Mouse (Mus musculus) liver, adult 2 months (tissue): Measurements from ENCODE around the gene Atp10a. TPM values are rescaled to one million over a fixed set of nuclear protein-coding genes. Genes with fewer than 3 reads are reported as not detected.

Experiments used
- DNase-seq: peaks from one replicate; pipeline ENCODE4 v3.0.0-alpha.2; 2011; ENCODE audit warnings: low read depth, low spot score; ENCODE audit errors: extremely low read depth
- H3K27ac ChIP-seq: fragments of 200-500 bp; replicated peaks from 2 replicates; pipeline ENCODE4 v1.5.1; 2012; ENCODE audit warnings: low read depth, mild to moderate bottlenecking, control low read depth, inconsistent platforms, low read length; ENCODE audit not compliant: insufficient read depth
- H3K27me3 ChIP-seq: fragments of 200-500 bp; 2 replicates; pipeline ENCODE4 v1.6.1; 2012; ENCODE audit warnings: mild to moderate bottlenecking, moderate library complexity, low read length, inconsistent platforms; ENCODE audit not compliant: control insufficient read depth, insufficient read depth
- H3K36me3 ChIP-seq: fragments of 200-500 bp; 2 replicates; pipeline ENCODE4 v1.6.1; 2012; ENCODE audit warnings: low read length, inconsistent platforms; ENCODE audit not compliant: control insufficient read depth, insufficient read depth
- H3K4me1 ChIP-seq: fragments of 200-500 bp; 2 replicates; pipeline ENCODE4 v1.6.1; 2011; ENCODE audit warnings: low read length; ENCODE audit not compliant: control insufficient read depth, insufficient read depth
- H3K4me3 ChIP-seq: fragments of 200-500 bp; 2 replicates; pipeline ENCODE4 v1.5.1; 2011; ENCODE audit warnings: low read depth, mild to moderate bottlenecking, control low read depth, low read length, moderate library complexity; ENCODE audit not compliant: insufficient read depth
- H3K79me2 ChIP-seq: fragments of 200-500 bp; 2 replicates; pipeline ENCODE4 v1.6.1; 2012; ENCODE audit warnings: inconsistent platforms, mild to moderate bottlenecking, low read length, moderate library complexity; ENCODE audit not compliant: control insufficient read depth, insufficient read depth
- H3K9ac ChIP-seq: fragments of 200-500 bp; 2 replicates; pipeline ENCODE4 v1.6.1; 2012; ENCODE audit warnings: low read depth, mild to moderate bottlenecking, control low read depth, inconsistent platforms, low read length
- CTCF ChIP-seq: fragments of 200-500 bp; IDR thresholded peaks from 2 replicates; pipeline ENCODE4 v1.5.1; 2011; ENCODE audit warnings: low read depth, low read length, control low read depth
- POLR2A ChIP-seq: fragments of 200-500 bp; IDR thresholded peaks from 2 replicates; pipeline ENCODE4 v1.6.1; 2011; ENCODE audit warnings: low read length, control low read depth; ENCODE audit not compliant: insufficient read depth; ENCODE audit errors: extremely low read depth
- WGBS: fragments of 180-500 bp; shearing (Covaris S2); methylation state at CpG from one replicate; pipeline ENCODE4 v1.1.7; 2018; 5-methylcytosine and 5-hydroxymethylcytosine counted together
- polyA plus RNA-seq: library from polyadenylated mRNA; depleted of rRNA; stranded (reverse); fragments of >200 nt; gene quantifications from 2 replicates; pipeline ENCODE4 v1.2.3, GENCODE M21; 2012
- total RNA-seq: library from RNA; depleted of rRNA; stranded (reverse); fragments of >200 nt; gene quantifications from 2 replicates; pipeline ENCODE4 v1.2.3, GENCODE M21; 2014

Atp10a gene
- total and polyA plus RNA-seq, 2 experiments, result 0.35 to 0.46 TPM

- Histone ChIP-seq H3K9ac (no peak overlapping the region), H3K36me3 (no peaks in the 10 kb centered on the region), H3K4me3 (no peak overlapping the region), H3K4me1 (no peaks in the 10 kb centered on the region), H3K27ac (no peak overlapping the region), H3K79me2 (no peaks in the 10 kb centered on the region), H3K27me3 (no peaks in the 10 kb centered on the region)
- 89% methylated on average over 3 of the region's 3 CpGs for WGBS
- no peak for TF ChIP-seq CTCF
- TF ChIP-seq POLR2A, result no peak
- no peak for DNase-seq
Observed at GRCm38 (mm10) chr7:58736841-58737547, 81.0 kb downstream of the Atp10a start.

GRCm38 (mm10) chr7:58740196-58740595 lies 84.2 kb downstream of the Atp10a start:
- H3K27me3 ChIP-seq, result no peaks in the 10 kb centered on the region
- DNase-seq, result no peak
- H3K36me3 ChIP-seq, result no peaks in the 10 kb centered on the region
- H3K79me2 ChIP-seq, result no peaks in the 10 kb centered on the region
- H3K4me3 ChIP-seq, result no peak overlapping the region
- H3K27ac ChIP-seq, result no peak overlapping the region
- no peak overlapping the region for H3K9ac ChIP-seq
- 93% methylated on average over 13 of the region's 13 CpGs for WGBS
- H3K4me1 ChIP-seq, result no peaks in the 10 kb centered on the region
- no peak for TF ChIP-seq POLR2A
- TF ChIP-seq CTCF, result no peak

GRCm38 (mm10) chr7:58740842-58741241 lies 84.9 kb downstream of the Atp10a start:
- Histone ChIP-seq H3K4me3 (no peak overlapping the region), H3K4me1 (no peaks in the 10 kb centered on the region), H3K79me2 (no peaks in the 10 kb centered on the region), H3K27ac (no peak overlapping the region), H3K36me3 (no peaks in the 10 kb centered on the region), H3K9ac (no peak overlapping the region), H3K27me3 (no peaks in the 10 kb centered on the region)
- WGBS, result 87% methylated on average over 4 of the region's 4 CpGs
- no peak for DNase-seq
- no peak for TF ChIP-seq POLR2A
- no peak for TF ChIP-seq CTCF

GRCm38 (mm10) chr7:58742009-58742408 lies 86.0 kb downstream of the Atp10a start:
- Histone ChIP-seq H3K36me3 (no peaks in the 10 kb centered on the region), H3K27me3 (no peaks in the 10 kb centered on the region), H3K4me3 (no peak overlapping the region), H3K4me1 (no peaks in the 10 kb centered on the region), H3K9ac (no peak overlapping the region), H3K27ac (no peak overlapping the region), H3K79me2 (no peaks in the 10 kb centered on the region)
- TF ChIP-seq CTCF, result no peak
- no peak for TF ChIP-seq POLR2A
- DNase-seq, result no peak
- WGBS, result 79% methylated on average over 4 of the region's 4 CpGs

- TF ChIP-seq CTCF (no peak), POLR2A (no peak)
- 71% methylated on average over 1 of the region's 1 CpGs for WGBS
- Histone ChIP-seq H3K27ac (no peak overlapping the region), H3K4me1 (no peaks in the 10 kb centered on the region), H3K36me3 (no peaks in the 10 kb centered on the region), H3K9ac (no peak overlapping the region), H3K4me3 (no peak overlapping the region), H3K27me3 (no peaks in the 10 kb centered on the region), H3K79me2 (no peaks in the 10 kb centered on the region)
- DNase-seq, result no peak
Observed at GRCm38 (mm10) chr7:58742648-58743047, 86.7 kb downstream of the Atp10a start.
